8 mouse cellular contexts compared by ENCODE assay signal in genomic region chr1:133855274-133856017, GRCm38 (mm10). TPM values are rescaled to one million over a fixed set of nuclear protein-coding genes. Genes with fewer than 3 reads are reported as not detected.
DNase-seq lines count a peak whose midpoint lies in the region; ATAC-seq and TF ChIP-seq lines count a peak whose summit lies in the region.

No protein-coding gene starts in this region.

- H3K9me3 ChIP-seq in lung, embryonic 15.5 days = no peaks in the 10 kb centered on the region
- no peaks in the 10 kb centered on the region for H3K9me3 ChIP-seq in heart, embryonic 15.5 days (replicated peaks)
- H3K9me3 ChIP-seq in midbrain, embryonic 15.5 days = no peaks in the 10 kb centered on the region

- peaks cover 18% of the 10 kb centered on the region for H3K4me1 ChIP-seq in lung, embryonic 15.5 days
- peaks cover 5% of the 10 kb centered on the region; the same call in 1 of the 2 replicates for H3K4me1 ChIP-seq in lung, adult 2 months (ENCODE audit: control insufficient read depth, insufficient read depth, low read length)
- H3K4me1 ChIP-seq in heart, embryonic 15.5 days (replicated peaks) = peaks cover 29% of the 10 kb centered on the region
- H3K4me1 ChIP-seq in midbrain, embryonic 15.5 days = peaks cover 30% of the 10 kb centered on the region

- H3K36me3 ChIP-seq in lung, embryonic 15.5 days = no peaks in the 10 kb centered on the region
- no peaks in the 10 kb centered on the region for H3K36me3 ChIP-seq in heart, embryonic 15.5 days
- H3K36me3 ChIP-seq in midbrain, embryonic 15.5 days (replicated peaks) = no peaks in the 10 kb centered on the region

- H3K27ac ChIP-seq in lung, embryonic 15.5 days = no peak overlapping the region
- H3K27ac ChIP-seq in heart, embryonic 15.5 days = no peak overlapping the region
- 0 out of 2 replicates have a peak overlapping the region, but pooled peaks have one; percentile 12 for H3K27ac ChIP-seq in midbrain, embryonic 15.5 days

- 13% methylated on average over 15 of the region's 15 CpGs for WGBS in lung, embryonic 15.5 days
- WGBS in lung, adult 2 months = 35% methylated on average over 15 of the region's 15 CpGs
- 22% methylated on average over 15 of the region's 15 CpGs for WGBS in heart, embryonic 15.5 days
- WGBS in midbrain, embryonic 15.5 days = 7% methylated on average over 15 of the region's 15 CpGs

- H3K9ac ChIP-seq in lung, embryonic 15.5 days = no peak overlapping the region
- H3K9ac ChIP-seq in heart, embryonic 15.5 days = peak overlapping the region; percentile 27; the same call in 1 of the 2 replicates
- H3K9ac ChIP-seq in midbrain, embryonic 15.5 days = no peak overlapping the region

- peak overlapping the region; percentile 55 for H3K4me2 ChIP-seq in lung, embryonic 15.5 days
- H3K4me2 ChIP-seq in heart, embryonic 15.5 days = peak overlapping the region; percentile 61
- peak overlapping the region; percentile 44 for H3K4me2 ChIP-seq in midbrain, embryonic 15.5 days

- H3K4me3 ChIP-seq in lung, embryonic 15.5 days = peak overlapping the region; percentile 21
- no peak overlapping the region for H3K4me3 ChIP-seq in lung, adult 2 months (replicated peaks; ENCODE audit: extremely low read depth, low read depth, low read length)
- peak overlapping the region; percentile 41 for H3K4me3 ChIP-seq in heart, embryonic 15.5 days
- peak overlapping the region; percentile 22 for H3K4me3 ChIP-seq in midbrain, embryonic 15.5 days

- H3K27me3 ChIP-seq in lung, embryonic 15.5 days = peaks cover 7% of the 10 kb centered on the region; the same call in 1 of the 2 replicates
- peaks cover 4% of the 10 kb centered on the region; the same call in 1 of the 2 replicates for H3K27me3 ChIP-seq in heart, embryonic 15.5 days
- H3K27me3 ChIP-seq in midbrain, embryonic 15.5 days (replicated peaks) = peaks cover 5% of the 10 kb centered on the region; the same call in 1 of the 2 replicates

- TF ChIP-seq CTCF in lung, adult 2 months (IDR thresholded peaks at IDR 0.05; ENCODE audit: insufficient read depth, low read length) = no peak

- TF ChIP-seq POLR2A in lung, adult 2 months (IDR thresholded peaks at IDR 0.05; ENCODE audit: borderline replicate concordance, extremely low read depth, low read depth, low read length) = no peak

- no peak for ATAC-seq in lung, embryonic 15.5 days (ENCODE audit: borderline replicate concordance, extremely low read depth, low FRiP score, low TSS enrichment)
- no peak for ATAC-seq in heart, embryonic 15.5 days (replicated peaks; ENCODE audit: insufficient number of reproducible peaks, insufficient read depth, low FRiP score, low read depth)
- ATAC-seq in midbrain, embryonic 15.5 days (replicated peaks) = 0 out of 2 replicates have a peak, but pooled peaks have one; percentile 11
- no peak for ATAC-seq in activated CD4-positive, CD25-positive, alpha-beta regulatory T cell, adult 4 months

- DNase-seq in lung, adult 2 months = no peak
- peak; percentile 68 for DNase-seq in embryo, embryonic 11 days
- DNase-seq in layer of hippocampus, postnatal 10 days (ENCODE audit: low spot score in 2 of 2) = peak; percentile 31 to 37
- DNase-seq in thymus, postnatal 36 days = no peak

RNA-seq across cellular contexts. Expression of gene Optc, which starts 52.4 kb away (rescaled TPM):
- 0.67 and 0.81 TPM in 2 replicates for polyA plus RNA-seq in lung, embryonic 15.5 days (2015; fragmentation: Nextera tagmentation; extraction: Ambion mirVana)
- 1.6 and 3.1 TPM in 2 replicates for polyA plus RNA-seq in lung, adult 2 months (2012; rRNA removed)
- polyA plus RNA-seq in heart, embryonic 15.5 days (2015; fragmentation: Nextera tagmentation; extraction: Ambion mirVana) = 0.18 and 0.36 TPM in 2 replicates
- total RNA-seq in layer of hippocampus, postnatal 10 days (2021) = 1 to 10 TPM in 1 of 2 experiments, under 1 TPM in 1; 0.94 to 1.1 TPM
- 2.8 and 3.7 TPM in 2 replicates for polyA plus RNA-seq in midbrain, embryonic 15.5 days (2015; fragmentation: Nextera tagmentation; extraction: Ambion mirVana)
- polyA plus RNA-seq in activated CD4-positive, CD25-positive, alpha-beta regulatory T cell, adult 4 months (2017; shearing (Covaris generic)) = not detected

RNA-seq across cellular contexts. Expression of gene Atp2b4, which starts 54.6 kb away (rescaled TPM):
- polyA plus RNA-seq in lung, embryonic 15.5 days (2015; fragmentation: Nextera tagmentation; extraction: Ambion mirVana) = 9.0 and 9.6 TPM in 2 replicates
- polyA plus RNA-seq in lung, adult 2 months (2012; rRNA removed) = 9.5 and 11.3 TPM in 2 replicates
- 11.2 and 13.6 TPM in 2 replicates for polyA plus RNA-seq in heart, embryonic 15.5 days (2015; fragmentation: Nextera tagmentation; extraction: Ambion mirVana)
- total RNA-seq in layer of hippocampus, postnatal 10 days (2021) = 100 to 1,000 TPM; 102 to 107 TPM
- 11.3 and 11.6 TPM in 2 replicates for polyA plus RNA-seq in midbrain, embryonic 15.5 days (2015; fragmentation: Nextera tagmentation; extraction: Ambion mirVana)
- polyA plus RNA-seq in activated CD4-positive, CD25-positive, alpha-beta regulatory T cell, adult 4 months (2017; shearing (Covaris generic)) = 10 to 100 TPM; 17.8 to 19.0 TPM

Comparison
In these comparisons a context has a peak if more than half of its experiments do, and no peak if none do; other contexts are left out.
1. DNase-seq: peak in embryo, embryonic 11 days (single experiment) and layer of hippocampus, postnatal 10 days (2 of 2); none in lung, adult 2 months (single experiment) and thymus, postnatal 36 days (0 of 2).
2. Peak in every context shown above with its lines, with median percentiles within 50 percentile points of each other: H3K4me2 ChIP-seq.